Mouse (Mus musculus): ENCODE results near the gene Tmem150c. TPM values are rescaled to one million over a fixed set of nuclear protein-coding genes. Genes with fewer than 3 reads are reported as not detected.

Gene Tmem150c
- polyA plus RNA-seq, 1 experiment from 2014 or later = 2.3 TPM

- H3K27ac ChIP-seq = no peak overlapping the region
- no peak overlapping the region for H3K4me2 ChIP-seq (replicated peaks)
- no peak overlapping the region for H3K9ac ChIP-seq
- 63% methylated on average over 3 of the region's 3 CpGs for WGBS
- no peaks in the 10 kb centered on the region for H3K9me3 ChIP-seq
- ATAC-seq = no peak
- no peak overlapping the region for H3K4me3 ChIP-seq (replicated peaks)
- H3K36me3 ChIP-seq = no peaks in the 10 kb centered on the region
- peaks cover 3% of the 10 kb centered on the region; the same call in 1 of the 2 replicates for H3K27me3 ChIP-seq (replicated peaks)
- 0 out of 2 replicates have a peak, but pooled peaks cover 3% of the 10 kb centered on the region for H3K4me1 ChIP-seq (replicated peaks)
Measured at GRCm38 (mm10) chr5:100162857-100163256, 3.2 kb upstream of the Tmem150c start.

- H3K9ac ChIP-seq = no peak overlapping the region
- no peaks in the 10 kb centered on the region for H3K36me3 ChIP-seq
- no peak for ATAC-seq
- WGBS = 86% methylated on average over 1 of the region's 1 CpGs
- 0 out of 2 replicates have a peak, but pooled peaks cover 3% of the 10 kb centered on the region for H3K4me1 ChIP-seq (replicated peaks)
- no peak overlapping the region for H3K27ac ChIP-seq
- H3K4me3 ChIP-seq (replicated peaks) = no peak overlapping the region
- H3K9me3 ChIP-seq = no peaks in the 10 kb centered on the region
- H3K27me3 ChIP-seq (replicated peaks) = peaks cover 5% of the 10 kb centered on the region; the same call in 1 of the 2 replicates
- H3K4me2 ChIP-seq (replicated peaks) = no peak overlapping the region
Measured at GRCm38 (mm10) chr5:100162053-100162452, 2.4 kb upstream of the Tmem150c start.

- H3K9me3 ChIP-seq = no peaks in the 10 kb centered on the region
- peak overlapping the region; percentile 58 for H3K9ac ChIP-seq
- H3K27me3 ChIP-seq (replicated peaks) = peaks cover 10% of the 10 kb centered on the region; the same call in 1 of the 2 replicates
- ATAC-seq = peak; percentile 84
- H3K36me3 ChIP-seq = no peaks in the 10 kb centered on the region
- H3K4me2 ChIP-seq (replicated peaks) = peak overlapping the region; percentile 99
- peak overlapping the region; percentile 75 for H3K4me3 ChIP-seq (replicated peaks)
- no peak overlapping the region for H3K27ac ChIP-seq
- H3K4me1 ChIP-seq (replicated peaks) = 0 out of 2 replicates have a peak, but pooled peaks cover 3% of the 10 kb centered on the region
- WGBS = under 1% methylated on average over 71 of the region's 101 CpGs
Measured at GRCm38 (mm10) chr5:100158791-100159637, 594 bp downstream of the Tmem150c start.

GRCm38 (mm10) chr5:100158301-100158700, 1.3 kb downstream of the Tmem150c start:
- peak overlapping the region; percentile 99 for H3K4me2 ChIP-seq (replicated peaks)
- peak; percentile 16; the same call in 1 of the 2 replicates for ATAC-seq
- peaks cover 10% of the 10 kb centered on the region; the same call in 1 of the 2 replicates for H3K27me3 ChIP-seq (replicated peaks)
- H3K36me3 ChIP-seq = no peaks in the 10 kb centered on the region
- H3K9me3 ChIP-seq = no peaks in the 10 kb centered on the region
- H3K4me3 ChIP-seq (replicated peaks) = peak overlapping the region; percentile 75
- H3K9ac ChIP-seq = peak overlapping the region; percentile 58; the same call in 1 of the 2 replicates
- WGBS = 20% methylated on average over 13 of the region's 13 CpGs
- H3K4me1 ChIP-seq (replicated peaks) = 0 out of 2 replicates have a peak, but pooled peaks cover 1% of the 10 kb centered on the region
- H3K27ac ChIP-seq = no peak overlapping the region

GRCm38 (mm10) chr5:100155646-100156045, 4.0 kb downstream of the Tmem150c start:
- no peaks in the 10 kb centered on the region for H3K36me3 ChIP-seq
- ATAC-seq = no peak
- H3K27ac ChIP-seq = no peak overlapping the region
- H3K4me2 ChIP-seq (replicated peaks) = no peak overlapping the region
- 65% methylated on average over 6 of the region's 6 CpGs for WGBS
- no peak overlapping the region for H3K4me3 ChIP-seq (replicated peaks)
- H3K9ac ChIP-seq = no peak overlapping the region
- H3K4me1 ChIP-seq (replicated peaks) = no peaks in the 10 kb centered on the region
- H3K27me3 ChIP-seq (replicated peaks) = peaks cover 10% of the 10 kb centered on the region; the same call in 1 of the 2 replicates
- no peaks in the 10 kb centered on the region for H3K9me3 ChIP-seq

- ATAC-seq = no peak
Measured at GRCm38 (mm10) chr5:100149967-100150366, 9.6 kb downstream of the Tmem150c start.

GRCm38 (mm10) chr5:100144836-100145235, 14.8 kb downstream of the Tmem150c start:
- Histone ChIP-seq H3K36me3 (no peaks in the 10 kb centered on the region), H3K4me2 (replicated peaks) (no peak overlapping the region), H3K9me3 (no peaks in the 10 kb centered on the region), H3K9ac (no peak overlapping the region), H3K27ac (no peak overlapping the region), H3K4me3 (replicated peaks) (no peak overlapping the region), H3K4me1 (replicated peaks) (no peaks in the 10 kb centered on the region), H3K27me3 (replicated peaks) (no peaks in the 10 kb centered on the region)
- ATAC-seq = no peak
- WGBS = 77% methylated on average over 7 of the region's 7 CpGs

More at GRCm38 (mm10) chr5:100149967-100150366, 9.6 kb downstream of the Tmem150c start:
- Histone ChIP-seq H3K4me1 (replicated peaks) (no peaks in the 10 kb centered on the region), H3K36me3 (no peaks in the 10 kb centered on the region), H3K9ac (no peak overlapping the region), H3K4me2 (replicated peaks) (no peak overlapping the region), H3K4me3 (replicated peaks) (no peak overlapping the region), H3K27ac (no peak overlapping the region), H3K27me3 (replicated peaks) (no peaks in the 10 kb centered on the region), H3K9me3 (no peaks in the 10 kb centered on the region)
- WGBS = 63% methylated on average over 3 of the region's 3 CpGs

GRCm38 (mm10) chr5:100127283-100127682, 32.3 kb downstream of the Tmem150c start:
- Histone ChIP-seq H3K36me3 (no peaks in the 10 kb centered on the region), H3K27ac (peak overlapping the region; percentile 22; the same call in 1 of the 2 replicates), H3K9ac (no peak overlapping the region), H3K27me3 (replicated peaks) (no peaks in the 10 kb centered on the region), H3K4me1 (replicated peaks) (no peaks in the 10 kb centered on the region), H3K9me3 (no peaks in the 10 kb centered on the region), H3K4me3 (replicated peaks) (no peak overlapping the region), H3K4me2 (replicated peaks) (no peak overlapping the region)
- ATAC-seq = peak; percentile 61
- WGBS = 34% methylated on average over 8 of the region's 8 CpGs

GRCm38 (mm10) chr5:100125409-100126123, 34.0 kb downstream of the Tmem150c start:
- Histone ChIP-seq H3K27me3 (replicated peaks) (no peaks in the 10 kb centered on the region), H3K4me2 (replicated peaks) (no peak overlapping the region), H3K4me1 (replicated peaks) (0 out of 2 replicates have a peak, but pooled peaks cover 6% of the 10 kb centered on the region), H3K9ac (no peak overlapping the region), H3K9me3 (no peaks in the 10 kb centered on the region), H3K4me3 (replicated peaks) (no peak overlapping the region), H3K36me3 (no peaks in the 10 kb centered on the region), H3K27ac (no peak overlapping the region)
- 61% methylated on average over 12 of the region's 12 CpGs for WGBS
- ATAC-seq = no peak

- WGBS = 33% methylated on average over 1 of the region's 1 CpGs
- H3K27me3 ChIP-seq (replicated peaks) = 0 out of 2 replicates have a peak, but pooled peaks cover under 1% of the 10 kb centered on the region
- H3K36me3 ChIP-seq = no peaks in the 10 kb centered on the region
- no peak overlapping the region for H3K4me3 ChIP-seq (replicated peaks)
- no peak overlapping the region for H3K9ac ChIP-seq
- 0 out of 2 replicates have a peak, but pooled peaks cover 6% of the 10 kb centered on the region for H3K4me1 ChIP-seq (replicated peaks)
- no peak for ATAC-seq
- no peaks in the 10 kb centered on the region for H3K9me3 ChIP-seq
- no peak overlapping the region for H3K27ac ChIP-seq
- no peak overlapping the region for H3K4me2 ChIP-seq (replicated peaks)
Measured at GRCm38 (mm10) chr5:100124530-100124929, 35.1 kb downstream of the Tmem150c start.

GRCm38 (mm10) chr5:100123283-100123682, 36.3 kb downstream of the Tmem150c start:
- peaks cover 6% of the 10 kb centered on the region; the same call in 1 of the 2 replicates for H3K27me3 ChIP-seq (replicated peaks)
- H3K4me3 ChIP-seq (replicated peaks) = no peak overlapping the region
- no peak overlapping the region for H3K27ac ChIP-seq
- 0 out of 2 replicates have a peak, but pooled peaks cover 6% of the 10 kb centered on the region for H3K4me1 ChIP-seq (replicated peaks)
- no peak overlapping the region for H3K4me2 ChIP-seq (replicated peaks)
- 66% methylated on average over 7 of the region's 7 CpGs for WGBS
- H3K36me3 ChIP-seq = no peaks in the 10 kb centered on the region
- ATAC-seq = no peak
- H3K9me3 ChIP-seq = no peaks in the 10 kb centered on the region
- no peak overlapping the region for H3K9ac ChIP-seq

GRCm38 (mm10) chr5:100121170-100121569, 38.4 kb downstream of the Tmem150c start:
- no peak overlapping the region for H3K27ac ChIP-seq
- H3K36me3 ChIP-seq = no peaks in the 10 kb centered on the region
- peak overlapping the region; percentile 45 for H3K4me2 ChIP-seq (replicated peaks)
- no peak overlapping the region for H3K4me3 ChIP-seq (replicated peaks)
- H3K9ac ChIP-seq = no peak overlapping the region
- WGBS = 58% methylated on average over 7 of the region's 7 CpGs
- 0 out of 2 replicates have a peak, but pooled peaks cover 6% of the 10 kb centered on the region for H3K4me1 ChIP-seq (replicated peaks)
- H3K27me3 ChIP-seq (replicated peaks) = peaks cover 6% of the 10 kb centered on the region; the same call in 1 of the 2 replicates
- H3K9me3 ChIP-seq = no peaks in the 10 kb centered on the region
- ATAC-seq = no peak
